Mouse (Mus musculus): ENCODE results near the gene Gpc6. TPM values are rescaled to one million over a fixed set of nuclear protein-coding genes. Genes with fewer than 3 reads are reported as not detected.

Gene Gpc6
- total and polyA plus RNA-seq, 2 experiments from 2014 or later, result 11.0 to 17.1 TPM

DNA sequence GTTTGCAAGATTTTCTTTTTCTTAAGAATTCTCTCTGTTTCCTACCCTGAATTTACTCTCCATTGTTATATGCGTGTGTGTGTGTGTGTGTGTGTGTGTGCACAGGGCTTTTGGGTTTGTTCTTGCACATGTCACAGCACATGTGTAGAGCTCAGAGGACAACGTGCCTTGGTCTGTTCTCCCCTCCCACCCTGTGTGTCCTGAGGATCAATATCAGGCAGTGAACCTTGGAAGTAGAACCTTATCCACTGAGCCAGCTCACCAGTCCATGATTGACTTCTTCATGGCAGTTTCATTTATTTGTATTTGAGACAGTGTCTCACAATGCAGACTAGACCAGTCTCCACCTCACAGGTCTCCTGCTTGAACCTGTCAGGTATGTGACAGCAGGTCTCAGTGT is 399.1 kb downstream of the Gpc6 start:
- WGBS, result 69% methylated on average over 2 of the region's 2 CpGs
- Histone ChIP-seq H3K4me2 (ENCODE audit: low read depth, low read length) (no peak overlapping the region), H3K36me3 (replicated peaks; ENCODE audit: control insufficient read depth, insufficient read depth, low read length) (no peaks in the 10 kb centered on the region), H3K9ac (replicated peaks; ENCODE audit: low read depth, low read length) (no peak overlapping the region), H3K27ac (ENCODE audit: low read depth) (no peak overlapping the region), H3K27me3 (ENCODE audit: control insufficient read depth, insufficient read depth, low read length) (no peaks in the 10 kb centered on the region), H3K4me1 (ENCODE audit: control insufficient read depth, insufficient read depth) (no peaks in the 10 kb centered on the region), H3K4me3 (ENCODE audit: low read depth, low read length) (no peak overlapping the region), H3K9me3 (replicated peaks; ENCODE audit: control insufficient read depth, low read length) (no peaks in the 10 kb centered on the region)
- ATAC-seq (ENCODE audit: insufficient read depth, low read depth) (no peak), DNase-seq (ENCODE audit: low spot score) (no peak)
- no peak for TF ChIP-seq CTCF (IDR thresholded peaks at IDR 0.05; ENCODE audit: low read depth)
- TF ChIP-seq EP300 (IDR thresholded peaks at IDR 0.05; ENCODE audit: low read depth), result no peak

DNA sequence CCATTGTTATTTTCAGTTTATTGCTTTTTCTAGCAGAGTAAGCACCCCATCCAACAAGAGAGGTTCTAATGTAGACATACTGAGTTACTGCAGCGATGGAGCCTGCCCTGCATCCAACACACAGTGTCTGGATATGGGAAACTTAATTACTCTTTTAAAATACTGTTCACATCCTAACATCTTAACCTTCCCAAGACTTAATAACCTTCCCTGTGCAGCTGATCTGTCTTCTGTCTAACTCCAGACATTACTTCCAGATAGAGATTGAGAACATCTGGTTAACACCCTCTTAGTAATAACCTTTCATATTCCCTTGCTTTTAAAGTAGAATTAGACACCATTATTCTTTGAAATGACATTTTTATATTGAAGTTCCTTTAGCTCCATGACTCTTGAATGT is 407.1 kb downstream of the Gpc6 start:
- no peaks in the 10 kb centered on the region for H3K27me3 ChIP-seq (ENCODE audit: control insufficient read depth, insufficient read depth, low read length)
- H3K4me1 ChIP-seq (ENCODE audit: control insufficient read depth, insufficient read depth), result no peaks in the 10 kb centered on the region
- no peak overlapping the region for H3K4me2 ChIP-seq (ENCODE audit: low read depth, low read length)
- no peak overlapping the region for H3K9ac ChIP-seq (replicated peaks; ENCODE audit: low read depth, low read length)
- no peak overlapping the region for H3K27ac ChIP-seq (ENCODE audit: low read depth)
- no peaks in the 10 kb centered on the region for H3K9me3 ChIP-seq (replicated peaks; ENCODE audit: control insufficient read depth, low read length)
- WGBS, result 79% methylated on average over 1 of the region's 1 CpGs
- no peaks in the 10 kb centered on the region for H3K36me3 ChIP-seq (replicated peaks; ENCODE audit: control insufficient read depth, insufficient read depth, low read length)
- DNase-seq (ENCODE audit: low spot score), result no peak
- TF ChIP-seq CTCF (IDR thresholded peaks at IDR 0.05; ENCODE audit: low read depth), result no peak
- TF ChIP-seq EP300 (IDR thresholded peaks at IDR 0.05; ENCODE audit: low read depth), result no peak
- no peak for ATAC-seq (ENCODE audit: insufficient read depth, low read depth)
- no peak overlapping the region for H3K4me3 ChIP-seq (ENCODE audit: low read depth, low read length)

DNA sequence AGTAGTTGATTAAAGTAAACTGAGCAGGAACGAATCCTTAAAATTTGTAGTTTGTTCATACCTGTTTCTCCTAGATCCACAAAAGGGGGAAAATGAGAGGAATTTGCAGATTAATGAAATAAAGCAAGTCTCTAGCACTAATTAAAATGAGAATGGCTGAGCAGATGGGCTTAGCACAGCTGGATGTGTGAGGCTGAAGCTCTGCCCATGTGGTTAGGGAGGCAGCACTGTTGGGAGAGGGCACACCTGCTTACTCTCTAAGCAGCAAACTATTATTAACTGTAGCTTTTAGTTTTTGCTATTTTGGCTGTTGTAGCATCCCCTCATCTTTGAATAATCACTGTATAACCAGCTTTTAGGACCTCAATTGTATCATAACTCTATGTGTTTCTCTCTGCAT is 412.2 kb downstream of the Gpc6 start:
- Histone ChIP-seq H3K4me1 (ENCODE audit: control insufficient read depth, insufficient read depth) (no peaks in the 10 kb centered on the region), H3K27me3 (ENCODE audit: control insufficient read depth, insufficient read depth, low read length) (no peaks in the 10 kb centered on the region), H3K4me2 (ENCODE audit: low read depth, low read length) (no peak overlapping the region), H3K27ac (ENCODE audit: low read depth) (no peak overlapping the region), H3K9me3 (replicated peaks; ENCODE audit: control insufficient read depth, low read length) (no peaks in the 10 kb centered on the region), H3K4me3 (ENCODE audit: low read depth, low read length) (no peak overlapping the region), H3K36me3 (replicated peaks; ENCODE audit: control insufficient read depth, insufficient read depth, low read length) (no peaks in the 10 kb centered on the region), H3K9ac (replicated peaks; ENCODE audit: low read depth, low read length) (no peak overlapping the region)
- ATAC-seq (ENCODE audit: insufficient read depth, low read depth) (no peak), DNase-seq (ENCODE audit: low spot score) (no peak)
- TF ChIP-seq EP300 (IDR thresholded peaks at IDR 0.05; ENCODE audit: low read depth) (no peak), CTCF (IDR thresholded peaks at IDR 0.05; ENCODE audit: low read depth) (no peak)
- WGBS, result 69% methylated on average over 1 of the region's 1 CpGs

DNA sequence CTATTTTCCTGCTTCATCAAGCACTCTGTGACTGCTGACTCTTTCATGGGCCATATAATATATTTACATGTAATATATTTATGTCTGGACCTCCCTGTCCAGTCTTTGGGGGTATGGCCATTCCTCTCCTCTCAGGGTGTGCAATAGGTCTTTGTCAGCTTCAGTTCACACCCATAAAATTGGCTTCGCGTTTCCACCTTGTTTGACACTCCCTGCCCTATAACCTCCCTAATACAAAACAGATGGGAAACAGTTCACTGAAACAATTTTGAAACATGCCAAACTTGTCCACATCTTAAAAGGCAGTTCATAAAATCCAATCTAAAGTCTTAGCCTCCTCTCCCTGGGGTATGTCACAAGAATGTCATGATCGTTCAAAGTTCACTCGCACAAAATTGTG is 415.4 kb downstream of the Gpc6 start:
- H3K36me3 ChIP-seq (replicated peaks; ENCODE audit: control insufficient read depth, insufficient read depth, low read length), result no peaks in the 10 kb centered on the region
- no peaks in the 10 kb centered on the region for H3K4me1 ChIP-seq (ENCODE audit: control insufficient read depth, insufficient read depth)
- WGBS, result 85% methylated on average over 4 of the region's 4 CpGs
- H3K9ac ChIP-seq (replicated peaks; ENCODE audit: low read depth, low read length), result no peak overlapping the region
- no peak overlapping the region for H3K4me3 ChIP-seq (ENCODE audit: low read depth, low read length)
- H3K4me2 ChIP-seq (ENCODE audit: low read depth, low read length), result no peak overlapping the region
- DNase-seq (ENCODE audit: low spot score), result no peak
- TF ChIP-seq EP300 (IDR thresholded peaks at IDR 0.05; ENCODE audit: low read depth), result no peak
- TF ChIP-seq CTCF (IDR thresholded peaks at IDR 0.05; ENCODE audit: low read depth), result no peak
- H3K9me3 ChIP-seq (replicated peaks; ENCODE audit: control insufficient read depth, low read length), result no peaks in the 10 kb centered on the region
- no peak overlapping the region for H3K27ac ChIP-seq (ENCODE audit: low read depth)
- no peak for ATAC-seq (ENCODE audit: insufficient read depth, low read depth)
- no peaks in the 10 kb centered on the region for H3K27me3 ChIP-seq (ENCODE audit: control insufficient read depth, insufficient read depth, low read length)

DNA sequence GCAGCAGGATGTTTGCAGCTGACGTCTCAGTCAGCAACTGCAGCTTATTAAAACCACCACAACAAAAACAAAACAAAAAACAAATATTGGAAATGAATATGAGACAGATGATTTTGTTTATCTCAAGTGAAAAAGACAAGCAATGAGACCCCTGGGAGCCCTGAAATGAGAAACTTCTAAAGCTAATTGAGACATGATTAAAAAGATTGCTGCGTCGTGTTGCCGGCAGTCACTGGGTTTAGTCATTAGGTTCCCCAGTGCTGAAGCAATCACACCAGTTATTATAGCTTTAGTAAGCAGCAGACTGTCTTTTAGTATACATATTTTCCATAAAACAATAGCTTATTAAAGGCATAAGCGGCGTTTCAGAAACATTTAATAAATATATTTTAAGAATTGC is 419.4 kb downstream of the Gpc6 start:
- Histone ChIP-seq H3K27me3 (ENCODE audit: control insufficient read depth, insufficient read depth, low read length) (no peaks in the 10 kb centered on the region), H3K4me1 (ENCODE audit: control insufficient read depth, insufficient read depth) (no peaks in the 10 kb centered on the region), H3K9ac (replicated peaks; ENCODE audit: low read depth, low read length) (no peak overlapping the region), H3K9me3 (replicated peaks; ENCODE audit: control insufficient read depth, low read length) (no peaks in the 10 kb centered on the region), H3K36me3 (replicated peaks; ENCODE audit: control insufficient read depth, insufficient read depth, low read length) (no peaks in the 10 kb centered on the region), H3K4me3 (ENCODE audit: low read depth, low read length) (no peak overlapping the region), H3K27ac (ENCODE audit: low read depth) (no peak overlapping the region), H3K4me2 (ENCODE audit: low read depth, low read length) (no peak overlapping the region)
- DNase-seq (ENCODE audit: low spot score) (no peak), ATAC-seq (ENCODE audit: insufficient read depth, low read depth) (no peak)
- 81% methylated on average over 6 of the region's 6 CpGs for WGBS
- TF ChIP-seq CTCF (IDR thresholded peaks at IDR 0.05; ENCODE audit: low read depth) (no peak), EP300 (IDR thresholded peaks at IDR 0.05; ENCODE audit: low read depth) (no peak)

DNA sequence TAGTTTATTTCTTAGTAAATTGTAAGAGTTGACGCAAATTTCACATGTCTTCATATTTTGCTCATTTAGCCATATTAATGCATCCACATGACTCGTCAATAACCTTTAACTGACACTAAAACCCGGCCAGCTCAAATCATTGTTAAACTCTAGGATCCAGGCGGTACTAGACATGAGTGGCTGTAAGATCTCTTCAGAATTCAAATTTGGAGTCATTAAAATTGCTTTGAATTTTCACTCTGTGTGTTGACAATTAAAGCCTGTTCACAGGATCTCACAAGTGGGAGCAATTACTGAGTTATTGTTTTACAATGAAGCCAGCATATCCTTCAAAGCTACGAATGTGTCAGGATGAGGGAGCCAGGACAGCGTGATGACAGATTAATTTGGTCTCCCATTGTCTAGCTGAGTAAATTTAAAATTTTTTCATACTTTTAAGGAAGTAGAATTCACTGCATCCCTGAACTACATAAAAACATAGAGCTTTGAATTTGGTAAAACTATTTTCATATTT is 421.3 kb downstream of the Gpc6 start:
- no peak overlapping the region for H3K9ac ChIP-seq (replicated peaks; ENCODE audit: low read depth, low read length)
- ATAC-seq (ENCODE audit: insufficient read depth, low read depth) (no peak), DNase-seq (ENCODE audit: low spot score) (no peak)
- no peaks in the 10 kb centered on the region for H3K36me3 ChIP-seq (replicated peaks; ENCODE audit: control insufficient read depth, insufficient read depth, low read length)
- no peaks in the 10 kb centered on the region for H3K4me1 ChIP-seq (ENCODE audit: control insufficient read depth, insufficient read depth)
- H3K4me2 ChIP-seq (ENCODE audit: low read depth, low read length), result no peak overlapping the region
- no peaks in the 10 kb centered on the region for H3K27me3 ChIP-seq (ENCODE audit: control insufficient read depth, insufficient read depth, low read length)
- TF ChIP-seq EP300 (IDR thresholded peaks at IDR 0.05; ENCODE audit: low read depth), result no peak
- no peak for TF ChIP-seq CTCF (IDR thresholded peaks at IDR 0.05; ENCODE audit: low read depth)
- WGBS, result 84% methylated on average over 6 of the region's 6 CpGs
- H3K9me3 ChIP-seq (replicated peaks; ENCODE audit: control insufficient read depth, low read length), result no peaks in the 10 kb centered on the region
- no peak overlapping the region for H3K4me3 ChIP-seq (ENCODE audit: low read depth, low read length)
- no peak overlapping the region for H3K27ac ChIP-seq (ENCODE audit: low read depth)

Measured in heart, postnatal 0 days (tissue).